Mouse (Mus musculus): ENCODE measurements around the gene Esrp2.

Esrp2 gene

DNA sequence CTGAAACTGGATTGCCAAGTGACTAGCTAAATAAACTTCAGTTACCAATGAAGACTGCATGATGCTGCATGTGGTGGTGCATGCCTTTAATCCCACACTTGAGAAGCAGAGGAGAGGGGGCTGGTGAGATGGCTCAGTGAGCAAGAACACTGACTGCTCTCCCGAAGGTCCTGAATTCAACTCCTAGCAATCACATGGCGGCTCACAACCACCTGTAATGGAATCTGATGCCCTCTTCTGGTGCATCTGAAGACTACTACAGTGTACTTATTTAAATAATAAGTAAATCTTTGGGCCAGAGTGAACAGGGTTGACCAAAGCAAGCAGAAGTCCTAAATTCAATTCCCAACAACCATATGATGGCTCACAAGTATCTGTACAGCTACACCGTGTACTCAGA, 13.3 kb downstream of the Esrp2 start:
- no peak for DNase-seq (ENCODE audit: low read depth, low spot score)

- DNase-seq (ENCODE audit: low read depth, low spot score), result no peak
These were observed 20.9 kb downstream of the Esrp2 start for GRCm38 (mm10) chr8:106115897-106116296.

- no peak for DNase-seq (ENCODE audit: low read depth, low spot score)
These were observed 24.3 kb downstream of the Esrp2 start for GRCm38 (mm10) chr8:106112514-106112913.

DNA sequence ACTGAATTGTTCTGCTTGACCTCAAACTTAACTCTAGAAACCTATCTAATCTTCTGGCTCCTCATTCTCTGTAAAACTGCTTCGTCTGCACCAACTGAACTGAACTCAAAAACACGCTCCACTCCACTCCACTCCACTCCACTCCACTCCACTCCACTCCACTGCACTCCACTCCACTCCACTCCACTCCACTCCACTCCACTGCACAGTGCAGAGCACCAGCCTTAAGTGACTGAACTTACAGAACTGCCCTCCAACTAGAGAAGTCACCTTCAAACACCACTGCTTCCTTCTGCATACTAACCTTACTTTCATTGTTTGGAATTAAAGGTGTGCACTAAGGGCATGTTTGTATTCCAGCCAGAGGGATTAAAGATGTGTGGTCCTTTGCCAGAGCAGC, 24.7 kb downstream of the Esrp2 start:
- DNase-seq (ENCODE audit: low read depth, low spot score), result no peak

DNA sequence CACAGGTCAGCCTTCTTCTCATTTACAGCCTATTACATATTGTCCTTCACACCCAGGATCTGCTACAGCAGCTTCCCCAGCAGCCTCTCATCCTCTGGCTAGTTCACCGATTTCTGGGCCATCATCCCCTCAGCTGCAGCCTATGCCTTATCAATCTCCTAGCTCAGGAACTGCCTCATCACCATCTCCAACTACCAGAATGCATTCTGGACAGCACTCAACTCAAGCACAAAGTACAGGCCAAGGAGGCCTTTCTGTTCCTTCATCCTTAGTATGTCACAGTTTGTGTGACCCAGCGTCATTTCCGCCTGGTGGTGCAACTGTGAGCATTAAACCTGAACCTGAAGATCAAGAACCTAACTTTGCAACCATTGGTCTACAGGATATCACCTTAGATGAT, 28.0 kb downstream of the Esrp2 start:
- DNase-seq (ENCODE audit: low read depth, low spot score), result no peak

- DNase-seq (ENCODE audit: low read depth, low spot score), result no peak
These were observed 28.7 kb downstream of the Esrp2 start for GRCm38 (mm10) chr8:106108080-106108479.

DNA sequence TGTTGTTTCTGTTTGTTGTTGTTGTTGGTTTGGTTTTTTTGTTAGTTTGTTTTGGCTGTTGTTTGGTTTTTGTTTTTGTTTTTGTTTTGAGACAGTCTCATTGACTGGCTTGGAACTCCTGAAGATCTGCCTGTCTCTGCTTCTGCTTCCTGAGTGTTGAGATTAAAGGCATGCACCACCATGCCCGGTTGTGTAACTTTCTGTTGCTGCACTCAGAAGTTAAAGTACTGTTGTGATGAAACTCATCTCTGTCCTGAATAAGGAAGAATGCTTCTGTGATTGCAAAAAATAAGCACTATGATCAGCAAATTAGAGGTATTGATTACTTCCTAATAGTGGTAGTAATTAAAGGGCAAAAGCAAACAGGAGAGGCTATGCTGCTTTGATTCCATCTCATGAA, 30.6 kb downstream of the Esrp2 start:
- no peak for DNase-seq (ENCODE audit: low read depth, low spot score)

DNA sequence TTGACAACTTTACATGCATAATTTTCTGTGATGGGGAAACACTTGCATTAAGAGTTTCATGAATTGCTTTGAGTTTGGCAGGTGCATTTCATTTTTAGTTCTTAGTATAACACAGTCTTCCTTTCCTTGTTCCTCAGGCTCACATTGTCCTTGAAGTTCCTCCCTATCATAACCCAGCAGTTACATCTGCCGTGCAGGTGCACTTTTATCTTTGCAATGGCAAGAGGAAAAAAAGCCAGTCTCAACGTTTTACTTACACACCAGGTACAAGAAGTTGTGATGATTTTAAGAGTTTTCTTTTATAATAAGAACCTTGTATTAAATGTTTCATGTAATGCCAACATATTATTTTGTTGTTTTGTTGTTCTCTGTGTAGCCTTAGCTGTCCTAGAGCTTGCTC, 32.9 kb downstream of the Esrp2 start:
- no peak for DNase-seq (ENCODE audit: low read depth, low spot score)

- no peak for DNase-seq (ENCODE audit: low read depth, low spot score)
These were observed 34.5 kb downstream of the Esrp2 start for GRCm38 (mm10) chr8:106102321-106102720.

Measured in embryo, embryonic 11.5 days (tissue).